Comparison of ENCODE assay signal across 25 mouse cellular contexts in genomic region chr19:4925121-4925860, GRCm38 (mm10).
"Had no signal": no experiment of that assay in that cellular context is flagged by ENCODE, and none has a peak within 500 bp of the region (broad histone marks: within the 10 kb centered on the region; RNA-seq: fewer than 3 reads in every experiment).

No protein-coding gene starts in this region.

- H3K27ac ChIP-seq: kidney, embryonic 15.5 days; limb, embryonic 10.5 days; limb, embryonic 13.5 days; liver, embryonic 12.5 days; liver, embryonic 15.5 days; lung, embryonic 15.5 days; midbrain, embryonic 10.5 days; neural tube, embryonic 12.5 days; neural tube, embryonic 15.5 days; stomach, postnatal 0 days had no signal

- H3K27me3 ChIP-seq: kidney, embryonic 15.5 days; limb, embryonic 13.5 days; liver, embryonic 12.5 days; liver, embryonic 15.5 days; lung, embryonic 15.5 days; neural tube, embryonic 12.5 days; neural tube, embryonic 15.5 days had no signal

- H3K4me3 ChIP-seq: kidney, embryonic 15.5 days; limb, embryonic 10.5 days; limb, embryonic 13.5 days; liver, embryonic 12.5 days; liver, embryonic 15.5 days; lung, embryonic 15.5 days; midbrain, embryonic 10.5 days; neural tube, embryonic 12.5 days; neural tube, embryonic 15.5 days had no signal

- ATAC-seq: liver, embryonic 12.5 days had no signal

- H3K9me3 ChIP-seq: kidney, embryonic 15.5 days; limb, embryonic 10.5 days; limb, embryonic 13.5 days; liver, embryonic 12.5 days; liver, embryonic 15.5 days; lung, embryonic 15.5 days; midbrain, embryonic 10.5 days; neural tube, embryonic 12.5 days; neural tube, embryonic 15.5 days had no signal

- H3K9ac ChIP-seq: kidney, embryonic 15.5 days; limb, embryonic 13.5 days; liver, embryonic 12.5 days; liver, embryonic 15.5 days; lung, embryonic 15.5 days; neural tube, embryonic 12.5 days; neural tube, embryonic 15.5 days had no signal

- H3K4me2 ChIP-seq: kidney, embryonic 15.5 days; liver, embryonic 12.5 days; liver, embryonic 15.5 days; lung, embryonic 15.5 days; neural tube, embryonic 12.5 days; neural tube, embryonic 15.5 days had no signal

- DNase-seq: kidney, adult 11 months; kidney, adult 8-10 months; kidney, postnatal 14 days; kidney, postnatal 4 days; layer of hippocampus, adult 9-11 months; liver; lung, adult 18-20 months; lung, postnatal 10 days; lung, postnatal 36 days; right cerebral cortex, adult 18-20 months; right cerebral cortex, postnatal 14 days; right cerebral cortex, postnatal 4 days; thymus, adult 2 months; thymus, postnatal 14 days; thymus, postnatal 4 days had no signal
